Mouse (Mus musculus) hindbrain, embryonic 13.5 days (tissue): ENCODE data around the gene AI854703. TPM values are rescaled to one million over a fixed set of nuclear protein-coding genes. Genes with fewer than 3 reads are reported as not detected.

ENCODE experiments used
- ATAC-seq: fragments of 200-750 bp; cut with Nextera tagmentation; 2 replicates; pipeline ENCODE4 v1.8.0; 2017; ENCODE audit warnings: moderate TSS enrichment; ENCODE audit not compliant: low FRiP score
- H3K27ac ChIP-seq: fragments of 300-500 bp; sonication (generic); 2 replicates; pipeline ENCODE4 v1.5.1; 2015; ENCODE audit warnings: inconsistent platforms, mild to moderate bottlenecking, moderate library complexity
- H3K27me3 ChIP-seq: fragments of 300-500 bp; sonication (generic); 2 replicates; pipeline ENCODE4 v1.6.1; 2015; ENCODE audit warnings: mild to moderate bottlenecking, inconsistent platforms
- H3K36me3 ChIP-seq: fragments of 300-500 bp; sonication (generic); 2 replicates; pipeline ENCODE4 v1.6.1; 2015; ENCODE audit warnings: mild to moderate bottlenecking, inconsistent platforms
- H3K4me1 ChIP-seq: fragments of 300-500 bp; sonication (generic); replicated peaks from 2 replicates; pipeline ENCODE4 v1.6.1; 2015; ENCODE audit warnings: inconsistent platforms
- H3K4me2 ChIP-seq: fragments of 300-500 bp; sonication (generic); 2 replicates; pipeline ENCODE4 v1.6.1; 2015; ENCODE audit warnings: inconsistent platforms, mild to moderate bottlenecking, moderate library complexity
- H3K4me3 ChIP-seq: fragments of 300-500 bp; sonication (generic); 2 replicates; pipeline ENCODE4 v1.5.1; 2015; ENCODE audit warnings: mild to moderate bottlenecking, inconsistent platforms
- H3K9ac ChIP-seq: fragments of 300-500 bp; sonication (generic); 2 replicates; pipeline ENCODE4 v1.6.1; 2015; ENCODE audit warnings: mild to moderate bottlenecking, inconsistent platforms
- H3K9me3 ChIP-seq: fragments of 300-500 bp; sonication (generic); 2 replicates; pipeline ENCODE4 v1.6.1; 2016; ENCODE audit warnings: inconsistent platforms
- WGBS: fragments of 180-500 bp; shearing (Covaris S2); methylation state at CpG from one replicate; pipeline ENCODE4 v1.1.7; 2015; 5-methylcytosine and 5-hydroxymethylcytosine counted together
- polyA plus RNA-seq: library from polyadenylated mRNA; unstranded; fragments of >200 nt; fragmentation: Nextera tagmentation; extraction: Ambion mirVana; gene quantifications from 2 replicates; pipeline ENCODE4 v1.2.1, GENCODE M21; 2015

AI854703 gene
- polyA plus RNA-seq, 1 experiment from 2014 or later: 13.2 TPM

GRCm38 (mm10) chr6:48642764-48643292, 16.3 kb downstream of the AI854703 start:
- ATAC-seq: 0 out of 2 replicates have a peak, but pooled peaks have one; percentile 28

GRCm38 (mm10) chr6:48645660-48646308, 19.2 kb downstream of the AI854703 start:
- no peaks in the 10 kb centered on the region for H3K36me3 ChIP-seq
- no peak overlapping the region for H3K4me3 ChIP-seq
- no peaks in the 10 kb centered on the region for H3K27me3 ChIP-seq
- no peaks in the 10 kb centered on the region for H3K4me1 ChIP-seq
- no peak overlapping the region for H3K4me2 ChIP-seq
- H3K27ac ChIP-seq: no peak overlapping the region
- H3K9ac ChIP-seq: no peak overlapping the region
- ATAC-seq: peak; percentile 59; the same call in 1 of the 2 replicates
- WGBS: 17% methylated on average over 12 of the region's 12 CpGs
- H3K9me3 ChIP-seq: no peaks in the 10 kb centered on the region

More at GRCm38 (mm10) chr6:48642764-48643292, 16.3 kb downstream of the AI854703 start:
- no peak overlapping the region for H3K4me3 ChIP-seq
- H3K4me1 ChIP-seq: no peaks in the 10 kb centered on the region
- H3K9ac ChIP-seq: no peak overlapping the region
- 25% methylated on average over 4 of the region's 4 CpGs for WGBS
- H3K27me3 ChIP-seq: no peaks in the 10 kb centered on the region
- H3K36me3 ChIP-seq: no peaks in the 10 kb centered on the region
- no peak overlapping the region for H3K4me2 ChIP-seq
- no peak overlapping the region for H3K27ac ChIP-seq
- H3K9me3 ChIP-seq: no peaks in the 10 kb centered on the region

- Histone ChIP-seq H3K9me3 (no peaks in the 10 kb centered on the region), H3K27ac (no peak overlapping the region), H3K4me2 (no peak overlapping the region), H3K9ac (no peak overlapping the region), H3K4me1 (no peaks in the 10 kb centered on the region), H3K27me3 (no peaks in the 10 kb centered on the region), H3K4me3 (no peak overlapping the region), H3K36me3 (no peaks in the 10 kb centered on the region)
- no peak for ATAC-seq
- WGBS: 86% methylated on average over 4 of the region's 4 CpGs
Observed at GRCm38 (mm10) chr6:48646309-48646690, 19.7 kb downstream of the AI854703 start.

GRCm38 (mm10) chr6:48646995-48647394, 20.4 kb downstream of the AI854703 start, which contains the start of gene Gimap8:
Gene Gimap8, plus strand, starts transcription at chr6:48647234.
- Histone ChIP-seq H3K36me3 (no peaks in the 10 kb centered on the region), H3K9me3 (no peaks in the 10 kb centered on the region), H3K4me2 (no peak within 1 kb of the TSS), H3K27me3 (no peaks in the 10 kb centered on the region), H3K4me1 (no peaks in the 10 kb centered on the region), H3K9ac (no peak within 1 kb of the TSS), H3K4me3 (no peak within 1 kb of the TSS), H3K27ac (no peak within 1 kb of the TSS)
- 42% methylated on average over 3 of the region's 3 CpGs for WGBS
- ATAC-seq: 0 out of 2 replicates have a peak, but pooled peaks have one; percentile 32

GRCm38 (mm10) chr6:48647611-48648010, 21.0 kb downstream of the AI854703 start:
- H3K27me3 ChIP-seq: no peaks in the 10 kb centered on the region
- no peak overlapping the region for H3K27ac ChIP-seq
- no peak overlapping the region for H3K4me2 ChIP-seq
- H3K9me3 ChIP-seq: no peaks in the 10 kb centered on the region
- no peaks in the 10 kb centered on the region for H3K4me1 ChIP-seq
- H3K4me3 ChIP-seq: no peak overlapping the region
- ATAC-seq: no peak
- no peaks in the 10 kb centered on the region for H3K36me3 ChIP-seq
- no peak overlapping the region for H3K9ac ChIP-seq
- WGBS: 93% methylated on average over 2 of the region's 2 CpGs

GRCm38 (mm10) chr6:48648779-48649178, 22.2 kb downstream of the AI854703 start:
- H3K27ac ChIP-seq: no peak overlapping the region
- ATAC-seq: no peak
- no peaks in the 10 kb centered on the region for H3K9me3 ChIP-seq
- H3K27me3 ChIP-seq: no peaks in the 10 kb centered on the region
- H3K9ac ChIP-seq: no peak overlapping the region
- H3K4me2 ChIP-seq: no peak overlapping the region
- H3K4me1 ChIP-seq: no peaks in the 10 kb centered on the region
- WGBS: 90% methylated on average over 4 of the region's 4 CpGs
- H3K4me3 ChIP-seq: no peak overlapping the region
- no peaks in the 10 kb centered on the region for H3K36me3 ChIP-seq

GRCm38 (mm10) chr6:48650041-48650440, 23.5 kb downstream of the AI854703 start:
- no peak overlapping the region for H3K27ac ChIP-seq
- no peaks in the 10 kb centered on the region for H3K27me3 ChIP-seq
- ATAC-seq: no peak
- H3K9me3 ChIP-seq: no peaks in the 10 kb centered on the region
- no peak overlapping the region for H3K4me3 ChIP-seq
- no peaks in the 10 kb centered on the region for H3K4me1 ChIP-seq
- H3K9ac ChIP-seq: no peak overlapping the region
- no peaks in the 10 kb centered on the region for H3K36me3 ChIP-seq
- WGBS: 91% methylated on average over 9 of the region's 9 CpGs
- H3K4me2 ChIP-seq: no peak overlapping the region

- ATAC-seq: no peak
- no peak overlapping the region for H3K4me3 ChIP-seq
- no peaks in the 10 kb centered on the region for H3K9me3 ChIP-seq
- no peak overlapping the region for H3K9ac ChIP-seq
- WGBS: 86% methylated on average over 5 of the region's 5 CpGs
- no peak overlapping the region for H3K27ac ChIP-seq
- no peaks in the 10 kb centered on the region for H3K36me3 ChIP-seq
- H3K4me1 ChIP-seq: no peaks in the 10 kb centered on the region
- H3K4me2 ChIP-seq: no peak overlapping the region
- H3K27me3 ChIP-seq: no peaks in the 10 kb centered on the region
Observed at GRCm38 (mm10) chr6:48658721-48659120, 32.2 kb downstream of the AI854703 start.

- Histone ChIP-seq H3K4me2 (no peak overlapping the region), H3K27ac (no peak overlapping the region), H3K4me3 (no peak overlapping the region), H3K9me3 (no peaks in the 10 kb centered on the region), H3K36me3 (no peaks in the 10 kb centered on the region), H3K4me1 (no peaks in the 10 kb centered on the region), H3K9ac (no peak overlapping the region), H3K27me3 (no peaks in the 10 kb centered on the region)
- WGBS: 83% methylated on average over 4 of the region's 4 CpGs
- ATAC-seq: no peak
Observed at GRCm38 (mm10) chr6:48664750-48665149, 38.2 kb downstream of the AI854703 start.

GRCm38 (mm10) chr6:48665471-48665870, 38.9 kb downstream of the AI854703 start:
- H3K9me3 ChIP-seq: no peaks in the 10 kb centered on the region
- no peak overlapping the region for H3K9ac ChIP-seq
- no peak overlapping the region for H3K27ac ChIP-seq
- 95% methylated on average over 9 of the region's 9 CpGs for WGBS
- no peaks in the 10 kb centered on the region for H3K36me3 ChIP-seq
- no peak overlapping the region for H3K4me3 ChIP-seq
- no peaks in the 10 kb centered on the region for H3K27me3 ChIP-seq
- H3K4me1 ChIP-seq: no peaks in the 10 kb centered on the region
- no peak for ATAC-seq
- no peak overlapping the region for H3K4me2 ChIP-seq

GRCm38 (mm10) chr6:48666159-48666586, 39.6 kb downstream of the AI854703 start:
- 70% methylated on average over 7 of the region's 7 CpGs for WGBS

GRCm38 (mm10) chr6:48668022-48668421, 41.5 kb downstream of the AI854703 start:
- Histone ChIP-seq H3K9ac (no peak overlapping the region), H3K9me3 (no peaks in the 10 kb centered on the region), H3K4me3 (no peak overlapping the region), H3K27me3 (no peaks in the 10 kb centered on the region), H3K27ac (no peak overlapping the region), H3K4me1 (no peaks in the 10 kb centered on the region), H3K36me3 (no peaks in the 10 kb centered on the region), H3K4me2 (no peak overlapping the region)
- ATAC-seq: no peak

More at GRCm38 (mm10) chr6:48666159-48666586, 39.6 kb downstream of the AI854703 start:
- Histone ChIP-seq H3K4me3 (no peak overlapping the region), H3K36me3 (no peaks in the 10 kb centered on the region), H3K9ac (no peak overlapping the region), H3K4me2 (no peak overlapping the region), H3K9me3 (no peaks in the 10 kb centered on the region), H3K27me3 (no peaks in the 10 kb centered on the region), H3K4me1 (no peaks in the 10 kb centered on the region), H3K27ac (no peak overlapping the region)
- no peak for ATAC-seq

GRCm38 (mm10) chr6:48669446-48669969, 42.9 kb downstream of the AI854703 start:
- Histone ChIP-seq H3K4me1 (no peaks in the 10 kb centered on the region), H3K4me2 (no peak overlapping the region), H3K27ac (no peak overlapping the region), H3K36me3 (no peaks in the 10 kb centered on the region), H3K9me3 (no peaks in the 10 kb centered on the region), H3K4me3 (no peak overlapping the region), H3K9ac (no peak overlapping the region), H3K27me3 (no peaks in the 10 kb centered on the region)
- 73% methylated on average over 2 of the region's 2 CpGs for WGBS
- ATAC-seq: no peak
